Mouse (Mus musculus) megakaryocyte-erythroid progenitor cell, adult 5-6 weeks (primary cell): ENCODE results near the gene Apba2. TPM values are rescaled to one million over a fixed set of nuclear protein-coding genes. Genes with fewer than 3 reads are reported as not detected.

Experiments
- ATAC-seq: replicated peaks from 2 replicates; pipeline ENCODE4 v1.8.0; 2016; ENCODE audit warnings: mild to moderate bottlenecking, inconsistent platforms; ENCODE audit not compliant: severe bottlenecking, poor library complexity, low FRiP score, low TSS enrichment
- total RNA-seq, 2 experiments: library from RNA; stranded (forward) in 1 of 2; stranded (reverse) in 1 of 2; fragments of 200-1000, 215-1000 nt in 1 of 2; fragments of >200 nt in 1 of 2; fragmentation: Nextera tagmentation in 1 of 2; gene quantifications; 2 replicates each; pipeline ENCODE4 v1.2.3; 2014 to 2017

Apba2 gene
- total RNA-seq, 2 experiments from 2014 or later = not detected

DNA sequence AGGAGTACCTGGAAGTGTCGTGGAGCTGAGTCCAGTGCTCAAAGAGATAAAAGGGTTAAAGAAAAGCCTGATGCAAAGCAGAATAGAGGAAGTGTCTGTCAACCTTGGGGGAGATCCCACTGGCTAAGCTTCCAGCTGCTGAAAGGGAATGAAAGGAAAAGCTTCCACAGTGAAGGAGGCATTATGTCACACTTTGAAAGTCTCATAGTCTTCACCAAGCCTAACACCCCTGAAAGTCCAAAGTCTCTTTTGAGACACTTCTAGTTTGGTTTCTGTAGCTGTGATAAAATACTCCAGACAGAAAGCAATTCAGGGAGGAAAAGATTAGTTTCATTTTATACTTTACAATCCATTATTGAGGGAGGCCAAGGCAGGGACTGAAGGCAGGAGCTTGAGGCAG is 141.4 kb downstream of the Apba2 start:
- no peak for ATAC-seq

DNA sequence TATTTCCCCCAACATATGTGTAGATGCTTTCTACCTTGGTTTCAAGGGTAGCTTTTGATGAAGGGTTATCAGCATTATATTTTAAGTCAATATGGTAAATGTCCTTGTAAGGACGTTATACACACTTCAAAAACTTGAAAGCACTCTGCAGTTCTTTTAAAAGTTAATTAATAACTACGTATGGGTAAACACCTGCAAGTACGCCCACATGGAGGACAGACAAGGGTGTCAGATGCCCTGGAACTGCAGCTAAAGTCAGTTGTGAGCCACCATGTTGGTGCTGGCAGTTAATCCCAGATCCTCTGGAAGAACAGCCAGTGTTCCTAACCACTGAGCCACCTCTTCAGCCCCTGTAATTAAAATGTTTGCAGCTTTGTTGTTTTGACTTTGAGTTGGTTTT is 144.0 kb downstream of the Apba2 start:
- no peak for ATAC-seq

DNA sequence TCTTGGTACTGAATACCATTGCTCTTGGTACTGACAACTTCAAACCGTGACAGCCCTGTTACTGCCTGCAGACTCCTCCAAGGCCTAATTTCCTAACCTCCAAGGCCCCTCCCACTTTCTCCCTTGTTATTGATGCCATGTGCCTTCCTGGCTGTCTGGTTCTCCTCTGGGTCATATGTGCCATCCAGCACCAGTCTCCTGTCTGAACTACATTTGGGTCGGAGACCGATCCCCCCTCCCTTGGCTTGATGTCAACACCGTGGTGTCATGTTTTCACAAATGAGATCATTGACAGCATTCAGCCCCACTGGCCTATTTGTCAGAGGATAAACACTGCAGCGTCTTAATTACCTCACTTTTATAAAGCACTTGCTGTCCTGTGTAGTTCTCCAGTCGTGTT is 144.5 kb downstream of the Apba2 start:
- no peak for ATAC-seq

DNA sequence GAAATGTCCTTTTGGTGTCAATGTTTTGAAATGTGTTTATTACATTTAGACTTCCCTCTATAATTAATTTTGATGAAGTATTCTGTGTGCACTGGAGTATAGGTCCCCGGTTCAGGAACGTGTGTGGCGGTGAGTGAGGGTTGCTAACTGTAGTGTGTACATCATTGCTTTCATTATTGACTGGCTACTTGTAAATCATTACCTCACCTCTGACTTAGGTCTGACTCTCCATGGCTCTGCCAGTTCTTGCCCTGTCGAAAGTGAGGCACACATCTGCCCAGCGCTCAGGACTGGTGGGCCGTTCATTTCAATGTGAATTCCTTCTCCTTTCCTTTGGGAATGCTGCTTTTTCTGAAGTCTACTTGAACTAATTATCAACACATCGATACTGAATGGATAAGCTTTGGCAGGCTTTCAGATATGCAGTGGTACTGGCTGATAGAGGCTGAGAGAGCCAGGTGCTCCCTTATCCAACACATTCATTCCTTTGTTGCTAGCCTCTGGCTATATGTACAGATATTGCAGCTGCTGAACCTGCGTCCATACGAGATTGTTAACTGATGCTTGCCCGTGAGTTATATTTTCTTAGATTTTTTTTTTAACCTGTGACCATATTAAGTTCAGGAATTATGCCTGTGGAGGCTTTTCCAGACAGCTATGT is 147.6 kb downstream of the Apba2 start:
- ATAC-seq = no peak

DNA sequence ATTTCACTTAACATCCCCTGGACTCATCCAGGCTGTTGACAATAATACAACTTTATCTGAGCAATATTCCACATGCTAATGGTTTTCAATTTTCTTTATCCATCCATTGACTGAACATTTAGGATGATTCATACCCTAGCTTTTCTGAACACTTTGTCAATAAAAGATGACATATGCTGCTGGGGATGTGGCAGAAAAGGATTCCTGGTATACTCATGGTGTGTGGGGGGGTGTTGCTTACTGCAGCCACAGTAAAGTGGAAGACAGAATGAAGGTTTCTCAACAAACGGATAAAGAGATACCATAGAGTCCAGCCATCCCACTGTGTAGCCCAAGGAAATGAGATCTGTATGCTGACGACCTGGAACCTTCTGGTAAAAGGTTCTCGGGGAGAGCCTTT is 150.5 kb downstream of the Apba2 start:
- ATAC-seq = no peak

DNA sequence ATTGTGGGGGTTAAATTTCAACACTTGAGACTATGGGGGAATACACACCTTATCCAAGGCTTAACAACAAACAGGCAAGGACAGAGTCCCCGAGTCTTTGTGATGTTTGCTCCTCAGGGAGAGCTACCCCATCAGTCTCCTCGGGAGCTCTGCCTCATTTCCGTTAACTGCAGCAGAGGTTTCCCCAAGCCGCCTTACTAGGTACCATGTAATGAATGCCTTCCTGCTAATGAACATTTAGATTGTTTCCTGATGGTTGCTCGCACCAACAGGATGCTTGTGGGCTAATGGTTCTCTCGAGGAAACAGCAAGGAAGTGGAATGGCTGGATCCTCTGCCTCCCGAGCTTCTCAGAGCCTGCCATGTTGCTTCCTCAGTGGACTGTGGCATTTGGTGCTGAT is 155.3 kb downstream of the Apba2 start:
- no peak for ATAC-seq

DNA sequence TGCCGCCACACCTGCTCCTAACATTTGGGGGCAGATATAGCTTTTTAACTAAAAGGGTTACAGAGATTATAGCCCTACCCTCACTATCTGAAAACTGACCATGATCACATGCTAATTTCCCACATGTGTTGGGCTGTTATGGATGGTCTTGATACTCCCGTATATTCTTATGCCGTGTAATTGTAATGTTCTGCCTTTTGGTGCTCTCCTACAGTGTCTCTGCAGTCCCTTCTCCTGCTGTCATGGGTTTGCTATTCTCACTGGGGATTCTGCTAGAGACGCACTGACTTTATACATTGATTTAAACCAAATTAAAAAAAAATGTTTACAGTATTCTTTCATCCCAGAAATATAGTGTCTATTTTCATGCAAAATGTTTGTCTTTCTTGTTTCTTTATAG is 157.4 kb downstream of the Apba2 start:
- ATAC-seq = no peak

DNA sequence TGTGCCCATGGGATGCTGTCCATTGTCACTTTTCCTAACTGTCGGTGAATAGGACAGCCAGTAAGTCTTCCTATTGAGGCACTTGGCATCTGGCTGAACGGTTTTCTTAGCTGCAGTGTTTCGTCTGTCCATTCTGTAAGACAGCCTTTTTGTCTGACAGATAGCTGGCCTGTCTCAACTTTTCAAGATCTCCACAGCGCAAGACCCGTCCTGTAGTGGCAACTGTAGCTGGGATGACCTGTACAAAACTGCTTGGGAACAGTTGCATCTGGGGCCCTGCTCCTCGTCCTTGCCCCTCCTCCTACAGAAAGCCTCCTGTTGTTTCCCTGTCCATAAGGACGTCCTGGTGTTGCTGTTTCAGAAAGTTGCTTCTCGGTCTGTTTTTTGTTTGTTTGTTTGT is 157.8 kb downstream of the Apba2 start:
- no peak for ATAC-seq

DNA sequence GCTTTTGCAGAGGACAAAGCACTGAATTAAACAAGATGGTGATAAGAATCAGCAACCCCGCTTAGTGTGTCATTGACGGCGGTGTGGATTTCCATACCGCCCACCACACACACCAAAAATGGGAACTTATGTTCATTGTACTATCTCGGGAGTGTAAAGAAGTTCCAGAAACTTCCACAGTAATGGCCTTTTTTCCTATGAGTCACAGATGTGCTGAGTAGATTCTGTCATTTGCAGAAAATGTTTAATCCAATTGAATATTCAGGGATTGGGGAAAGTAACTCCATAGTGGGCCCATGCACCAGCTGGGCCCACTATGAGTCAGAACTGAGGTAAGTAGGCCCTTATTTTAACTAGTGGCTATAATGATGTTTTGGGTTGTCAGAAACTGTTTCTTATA is 161.0 kb downstream of the Apba2 start:
- no peak for ATAC-seq

DNA sequence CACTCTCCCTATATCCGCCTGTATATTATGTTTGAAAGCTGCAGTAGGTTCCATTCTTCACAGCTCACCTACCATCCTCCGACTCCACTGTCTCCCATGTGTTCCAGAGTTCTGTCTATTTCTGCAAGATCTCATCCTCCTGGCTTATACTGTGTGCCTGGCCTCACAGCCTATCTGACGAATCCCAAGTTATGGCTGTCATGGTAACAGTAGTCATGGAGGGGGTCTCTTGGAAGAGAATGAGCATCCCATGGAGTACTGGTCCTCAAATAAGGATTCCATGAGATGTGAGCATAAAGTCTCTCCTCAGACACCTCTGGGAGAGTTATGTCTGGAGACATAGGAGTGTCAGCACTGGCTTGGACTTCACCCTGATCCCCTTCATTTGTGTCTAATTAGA is 162.1 kb downstream of the Apba2 start:
- ATAC-seq = no peak

DNA sequence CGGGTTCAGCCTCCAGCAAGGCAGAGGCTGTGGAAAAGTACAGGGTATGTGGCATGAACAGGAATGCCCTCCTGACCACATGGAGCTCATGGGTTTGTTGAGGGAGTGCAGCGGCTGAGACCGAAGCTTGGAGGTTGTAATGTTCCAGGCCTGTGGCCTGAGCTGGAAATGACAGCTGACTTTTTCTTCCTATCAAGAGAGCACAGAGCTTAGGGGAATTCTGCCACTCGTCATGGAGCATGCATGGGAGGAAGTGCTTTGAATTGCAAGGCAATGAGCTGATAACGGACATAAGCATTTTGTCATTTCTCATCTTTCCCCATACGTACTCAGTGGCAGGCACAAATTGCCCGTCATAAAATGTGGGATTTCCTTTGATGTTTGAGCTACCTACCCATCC is 163.6 kb downstream of the Apba2 start:
- ATAC-seq = no peak

DNA sequence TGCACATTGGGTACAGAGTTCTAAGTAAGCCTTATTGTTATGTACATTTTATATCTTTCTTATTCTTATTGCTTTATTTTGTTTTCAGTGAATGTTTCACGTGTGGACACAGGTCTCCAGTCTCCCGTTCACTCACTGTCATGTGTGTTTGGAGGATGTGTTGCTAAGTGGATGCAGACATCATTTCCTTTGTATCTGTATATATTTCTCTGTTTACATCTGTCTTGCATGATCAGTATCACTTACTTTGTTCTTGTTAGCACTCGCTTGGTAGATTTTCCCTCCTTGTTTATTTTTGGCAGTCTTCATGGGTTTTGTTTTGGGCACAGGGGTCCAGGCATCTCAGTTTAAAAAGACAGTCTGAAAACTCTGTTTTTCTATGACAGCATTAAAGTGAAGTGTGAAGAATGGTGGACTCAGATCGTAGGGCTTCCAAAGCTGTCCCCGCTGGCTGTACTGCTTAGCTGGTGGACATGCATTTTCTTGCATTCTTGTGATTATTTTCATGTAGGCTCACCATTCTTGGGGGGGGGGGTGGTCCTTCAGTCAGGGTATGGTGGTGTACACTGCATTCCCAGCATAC is 164.3 kb downstream of the Apba2 start:
- no peak for ATAC-seq

DNA sequence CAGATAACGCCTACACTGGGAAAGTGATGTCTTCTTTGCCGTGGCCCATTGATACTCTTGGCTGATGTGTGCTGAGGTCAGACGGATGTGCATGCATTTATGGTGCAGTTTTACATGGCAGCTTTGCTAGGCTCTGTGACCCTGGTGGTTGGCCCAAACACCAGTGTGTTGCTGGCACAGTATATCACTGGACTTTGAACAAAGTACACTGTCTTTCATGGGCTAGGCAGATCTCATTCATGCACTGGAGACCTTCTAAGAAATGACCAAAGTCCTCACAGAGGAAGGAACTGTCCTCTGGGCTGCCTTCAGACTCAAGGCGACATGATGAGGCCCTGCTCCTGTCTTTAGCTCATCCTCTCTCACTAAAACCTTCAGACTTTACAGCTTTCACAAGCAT is 166.5 kb downstream of the Apba2 start:
- no peak for ATAC-seq

DNA sequence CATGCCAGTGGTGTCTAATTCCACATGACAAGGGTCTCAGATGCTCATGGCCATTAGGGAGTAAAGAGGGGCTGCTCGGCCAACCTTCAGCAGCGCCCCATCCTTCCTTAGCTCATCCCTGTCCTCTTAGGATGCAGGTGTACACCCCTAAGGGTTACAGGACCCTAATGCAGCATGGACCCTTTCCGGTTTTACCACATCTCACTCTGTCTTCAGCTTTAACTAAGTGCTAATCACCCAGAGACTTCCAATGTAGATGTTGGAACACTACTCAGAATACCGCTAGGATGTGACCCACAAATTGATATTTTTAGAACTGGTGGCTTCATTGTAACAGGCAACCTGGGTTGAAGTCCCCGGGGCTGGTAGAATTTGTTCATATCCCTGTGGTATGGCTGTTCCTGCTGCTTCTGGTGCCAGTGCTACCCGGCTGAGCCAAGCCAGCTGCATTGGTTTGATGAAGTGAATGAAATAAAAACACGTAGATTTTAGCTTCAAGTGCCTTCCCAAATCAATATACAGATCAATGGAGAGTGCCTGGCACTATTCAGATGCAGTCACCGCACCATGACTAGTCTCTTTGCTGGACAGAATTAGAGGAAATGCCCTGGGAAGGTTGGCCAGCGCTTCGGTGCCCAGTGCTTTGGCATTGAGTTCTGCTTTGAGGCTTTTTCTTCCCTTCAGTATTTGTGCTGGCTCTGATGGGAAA is 178.4 kb downstream of the Apba2 start:
- ATAC-seq = no peak

DNA sequence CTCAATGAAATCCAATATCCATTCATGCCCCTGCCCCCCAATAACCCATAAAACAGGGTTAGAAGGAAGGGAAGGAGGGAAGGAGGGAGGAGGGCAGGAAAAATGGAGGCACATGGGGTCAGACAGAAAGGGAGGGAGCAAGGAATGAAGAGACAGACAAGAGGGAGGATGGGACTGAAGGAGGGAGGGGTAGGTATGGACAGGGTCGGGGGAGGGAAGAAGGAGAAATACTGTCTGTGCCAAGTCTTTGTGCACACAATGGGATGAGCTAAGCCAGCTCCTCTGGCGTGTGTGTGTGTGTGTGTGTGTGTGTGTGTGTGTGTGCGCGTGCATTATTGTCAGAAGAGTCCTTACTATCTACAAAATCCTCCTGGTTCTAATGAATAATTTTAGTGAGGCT is 183.4 kb downstream of the Apba2 start:
- no peak for ATAC-seq

DNA sequence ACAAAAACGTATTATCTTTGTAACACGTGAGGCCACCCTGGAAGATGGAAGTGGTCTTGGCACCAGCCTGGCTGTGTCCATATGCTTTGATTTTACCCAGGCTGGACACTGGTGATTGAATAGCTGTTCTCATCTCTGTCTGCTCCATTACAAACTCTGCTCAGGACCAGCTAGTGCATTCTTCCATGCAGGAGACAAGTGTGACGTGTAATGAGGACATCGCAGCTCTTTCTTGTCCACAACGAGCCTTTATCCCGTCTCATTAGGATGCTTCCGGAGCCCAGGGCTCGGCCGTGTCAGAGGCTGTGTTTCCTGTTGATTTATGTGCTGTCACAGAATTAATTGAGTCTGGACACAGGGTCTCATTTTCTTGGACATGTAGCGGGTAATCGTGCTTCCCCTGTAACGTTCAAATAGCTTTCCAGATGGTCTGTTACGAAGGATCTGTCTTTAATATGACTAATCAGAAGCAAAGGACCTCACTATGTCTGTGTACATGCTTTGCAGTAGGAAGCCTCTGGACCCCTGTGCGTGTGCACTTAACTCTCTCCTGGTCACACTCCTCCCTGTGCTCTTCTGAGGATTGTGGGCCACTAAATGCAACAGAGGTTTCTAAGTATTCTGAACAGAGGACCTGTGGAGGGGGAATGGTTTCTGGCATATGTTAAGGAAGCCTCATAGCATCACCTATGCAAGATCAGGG is 186.8 kb downstream of the Apba2 start:
- no peak for ATAC-seq

DNA sequence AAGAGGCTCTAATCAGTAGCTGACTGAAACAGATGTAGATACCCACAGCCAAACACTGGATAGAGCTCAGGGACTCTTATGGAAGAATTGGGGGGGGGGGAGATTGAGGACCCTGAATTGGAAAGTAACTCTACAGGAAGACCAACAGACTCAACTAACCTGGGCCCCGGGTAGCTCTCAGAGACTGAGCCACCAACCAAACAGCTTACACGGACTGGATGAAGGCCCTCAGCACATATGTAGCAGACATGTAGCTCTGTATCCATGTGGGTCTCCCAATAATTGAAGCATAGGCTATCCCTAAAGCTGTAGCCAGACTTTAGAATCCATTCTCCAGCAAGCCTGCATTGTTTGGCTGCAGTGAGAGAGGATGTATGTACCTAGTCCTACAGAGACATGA is 190.3 kb downstream of the Apba2 start:
- ATAC-seq = no peak

DNA sequence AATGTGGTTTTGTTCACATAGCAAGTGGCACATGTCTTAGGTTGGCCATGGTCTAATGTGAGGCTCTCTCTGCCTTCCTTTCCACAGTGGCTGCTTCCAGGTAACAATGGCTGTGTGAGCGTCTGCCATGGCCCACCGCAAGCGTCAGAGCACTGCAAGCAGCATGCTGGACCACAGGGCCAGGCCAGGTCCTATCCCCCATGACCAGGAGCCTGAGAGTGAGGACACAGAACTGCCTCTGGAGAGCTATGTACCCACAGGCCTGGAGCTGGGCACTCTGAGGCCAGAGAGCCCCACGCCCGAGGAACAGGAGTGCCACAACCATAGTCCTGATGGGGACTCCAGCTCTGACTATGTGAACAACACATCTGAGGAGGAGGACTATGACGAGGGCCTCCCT is 193.4 kb downstream of the Apba2 start:
- no peak for ATAC-seq

DNA sequence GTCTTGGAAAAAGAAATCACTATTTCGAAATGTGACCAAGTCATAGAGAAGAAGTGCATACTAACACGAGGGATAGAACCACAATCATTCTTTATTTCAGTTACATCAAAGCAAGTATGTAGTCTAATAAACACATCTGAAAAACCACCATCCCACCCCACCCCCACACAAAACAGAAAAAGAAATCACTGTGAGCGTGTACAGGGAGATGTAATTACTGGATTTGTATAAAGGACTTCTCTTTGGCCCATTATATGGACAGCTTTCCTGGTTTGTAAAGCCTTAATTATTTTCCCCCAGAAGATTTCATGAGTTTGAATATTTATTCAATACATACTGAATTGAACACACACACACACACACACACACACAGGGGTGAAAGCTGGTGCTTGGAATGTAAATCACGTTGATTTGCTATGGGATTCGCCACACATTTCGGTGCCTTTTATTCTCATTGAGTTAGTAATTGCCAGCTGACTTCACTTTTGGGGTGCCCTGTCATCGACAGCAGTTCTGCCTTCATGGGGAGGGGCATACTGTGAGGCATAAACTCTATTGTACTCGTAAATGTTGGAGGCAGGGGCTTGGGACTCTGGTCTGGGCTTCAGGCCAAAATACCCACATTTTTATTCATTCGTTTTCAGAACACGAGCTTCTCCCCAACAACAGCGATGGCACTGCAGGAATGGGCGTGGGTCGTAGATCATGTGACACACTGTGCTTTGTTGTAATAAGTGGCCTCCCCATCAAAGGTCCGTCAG is 195.2 kb downstream of the Apba2 start:
- no peak for ATAC-seq

DNA sequence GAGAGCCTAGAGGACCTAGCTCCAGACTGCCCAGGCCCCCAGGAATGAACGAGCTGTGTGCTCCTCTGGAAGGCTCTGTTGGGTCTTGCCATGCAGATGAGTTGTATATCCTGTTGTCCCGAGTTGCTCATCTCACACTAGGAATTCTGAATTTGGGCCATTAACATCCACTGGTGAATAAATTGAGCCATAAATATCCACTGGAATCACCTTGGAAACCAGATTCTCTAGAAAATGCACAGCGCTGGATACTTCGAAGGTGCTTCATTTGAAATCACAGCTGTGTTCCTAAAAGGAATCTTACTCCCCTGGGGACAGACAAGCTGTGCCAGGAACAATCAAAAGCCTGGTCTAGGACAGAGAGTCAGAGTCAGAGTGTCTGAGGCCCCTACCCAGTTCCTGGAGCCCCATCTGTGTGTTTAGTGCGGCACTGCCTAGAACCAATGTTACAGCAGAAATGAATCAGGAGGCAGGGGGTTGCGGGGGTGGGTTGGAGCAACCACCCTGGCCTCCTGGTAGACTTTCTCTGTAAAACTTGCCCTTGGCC is 196.4 kb downstream of the Apba2 start:
- no peak for ATAC-seq
